Mouse (Mus musculus): Measurements from ENCODE around the gene Cdkal1. TPM values are rescaled to one million over a fixed set of nuclear protein-coding genes. Genes with fewer than 3 reads are reported as not detected.

The Cdkal1 gene
- polyA plus RNA-seq, 1 experiment from 2014 or later, result 29.9 TPM

GRCm38 (mm10) chr13:29690734-29691133 lies 164.7 kb downstream of the Cdkal1 start:
- ATAC-seq (ENCODE audit: insufficient read depth, low FRiP score, low read depth), result no peak
- Histone ChIP-seq H3K9me3 (no peaks in the 10 kb centered on the region), H3K27ac (no peak overlapping the region), H3K9ac (no peak overlapping the region), H3K36me3 (no peaks in the 10 kb centered on the region), H3K27me3 (replicated peaks) (no peaks in the 10 kb centered on the region), H3K4me1 (no peaks in the 10 kb centered on the region), H3K4me2 (no peak overlapping the region), H3K4me3 (replicated peaks) (no peak overlapping the region)
- WGBS, result 90% methylated on average over 7 of the region's 7 CpGs

- Histone ChIP-seq H3K27me3 (replicated peaks) (no peaks in the 10 kb centered on the region), H3K4me1 (no peaks in the 10 kb centered on the region), H3K4me2 (no peak overlapping the region), H3K27ac (no peak overlapping the region), H3K36me3 (no peaks in the 10 kb centered on the region), H3K4me3 (replicated peaks) (no peak overlapping the region), H3K9me3 (no peaks in the 10 kb centered on the region), H3K9ac (no peak overlapping the region)
- 72% methylated on average over 6 of the region's 6 CpGs for WGBS
- ATAC-seq (ENCODE audit: insufficient read depth, low FRiP score, low read depth), result no peak
These were observed 166.6 kb downstream of the Cdkal1 start for GRCm38 (mm10) chr13:29688851-29689250.

- Histone ChIP-seq H3K9ac (no peak overlapping the region), H3K27me3 (replicated peaks) (no peaks in the 10 kb centered on the region), H3K4me1 (no peaks in the 10 kb centered on the region), H3K4me3 (replicated peaks) (no peak overlapping the region), H3K4me2 (no peak overlapping the region), H3K36me3 (no peaks in the 10 kb centered on the region), H3K9me3 (no peaks in the 10 kb centered on the region), H3K27ac (no peak overlapping the region)
- no peak for ATAC-seq (ENCODE audit: insufficient read depth, low FRiP score, low read depth)
- WGBS, result 78% methylated on average over 7 of the region's 7 CpGs
These were observed 167.6 kb downstream of the Cdkal1 start for GRCm38 (mm10) chr13:29687872-29688271.

- Histone ChIP-seq H3K27me3 (replicated peaks) (no peaks in the 10 kb centered on the region), H3K4me1 (no peaks in the 10 kb centered on the region), H3K4me2 (no peak overlapping the region), H3K36me3 (no peaks in the 10 kb centered on the region), H3K4me3 (replicated peaks) (no peak overlapping the region), H3K27ac (no peak overlapping the region), H3K9me3 (no peaks in the 10 kb centered on the region), H3K9ac (no peak overlapping the region)
- 71% methylated on average over 11 of the region's 11 CpGs for WGBS
- ATAC-seq (ENCODE audit: insufficient read depth, low FRiP score, low read depth), result no peak
These were observed 175.8 kb downstream of the Cdkal1 start for GRCm38 (mm10) chr13:29679479-29680186.

- Histone ChIP-seq H3K36me3 (no peaks in the 10 kb centered on the region), H3K27me3 (replicated peaks) (no peaks in the 10 kb centered on the region), H3K4me1 (no peaks in the 10 kb centered on the region), H3K27ac (no peak overlapping the region), H3K4me3 (replicated peaks) (no peak overlapping the region), H3K9me3 (no peaks in the 10 kb centered on the region), H3K4me2 (no peak overlapping the region), H3K9ac (no peak overlapping the region)
- WGBS, result 96% methylated on average over 4 of the region's 4 CpGs
- ATAC-seq (ENCODE audit: insufficient read depth, low FRiP score, low read depth), result no peak
These were observed 177.9 kb downstream of the Cdkal1 start for GRCm38 (mm10) chr13:29677559-29677958.

- Histone ChIP-seq H3K36me3 (no peaks in the 10 kb centered on the region), H3K4me1 (no peaks in the 10 kb centered on the region), H3K9ac (no peak overlapping the region), H3K9me3 (no peaks in the 10 kb centered on the region), H3K4me3 (replicated peaks) (no peak overlapping the region), H3K27me3 (replicated peaks) (no peaks in the 10 kb centered on the region), H3K4me2 (no peak overlapping the region), H3K27ac (no peak overlapping the region)
- WGBS, result 59% methylated on average over 3 of the region's 3 CpGs
- no peak for ATAC-seq (ENCODE audit: insufficient read depth, low FRiP score, low read depth)
These were observed 184.8 kb downstream of the Cdkal1 start for GRCm38 (mm10) chr13:29670626-29671025.

- no peaks in the 10 kb centered on the region for H3K36me3 ChIP-seq
- no peak overlapping the region for H3K4me2 ChIP-seq
- no peak for ATAC-seq (ENCODE audit: insufficient read depth, low FRiP score, low read depth)
- no peaks in the 10 kb centered on the region for H3K9me3 ChIP-seq
- WGBS, result 72% methylated on average over 3 of the region's 3 CpGs
- no peak overlapping the region for H3K4me3 ChIP-seq (replicated peaks)
- H3K4me1 ChIP-seq, result no peaks in the 10 kb centered on the region
- H3K9ac ChIP-seq, result no peak overlapping the region
- H3K27ac ChIP-seq, result no peak overlapping the region
- H3K27me3 ChIP-seq (replicated peaks), result no peaks in the 10 kb centered on the region
These were observed 191.6 kb downstream of the Cdkal1 start for GRCm38 (mm10) chr13:29663908-29664307.

GRCm38 (mm10) chr13:29655841-29656365 lies 199.6 kb downstream of the Cdkal1 start:
- Histone ChIP-seq H3K9me3 (no peaks in the 10 kb centered on the region), H3K27ac (no peak overlapping the region), H3K27me3 (replicated peaks) (no peaks in the 10 kb centered on the region), H3K36me3 (no peaks in the 10 kb centered on the region), H3K4me2 (no peak overlapping the region), H3K4me3 (replicated peaks) (no peak overlapping the region), H3K9ac (no peak overlapping the region), H3K4me1 (no peaks in the 10 kb centered on the region)
- 62% methylated on average over 11 of the region's 11 CpGs for WGBS
- ATAC-seq (ENCODE audit: insufficient read depth, low FRiP score, low read depth), result no peak

- Histone ChIP-seq H3K36me3 (no peaks in the 10 kb centered on the region), H3K9me3 (no peaks in the 10 kb centered on the region), H3K4me1 (no peaks in the 10 kb centered on the region), H3K4me3 (replicated peaks) (no peak overlapping the region), H3K27ac (no peak overlapping the region), H3K27me3 (replicated peaks) (no peaks in the 10 kb centered on the region), H3K9ac (no peak overlapping the region), H3K4me2 (no peak overlapping the region)
- no peak for ATAC-seq (ENCODE audit: insufficient read depth, low FRiP score, low read depth)
- WGBS, result 55% methylated on average over 4 of the region's 4 CpGs
These were observed 202.1 kb downstream of the Cdkal1 start for GRCm38 (mm10) chr13:29653407-29653806.

GRCm38 (mm10) chr13:29652791-29653190 lies 202.7 kb downstream of the Cdkal1 start:
- no peaks in the 10 kb centered on the region for H3K4me1 ChIP-seq
- H3K36me3 ChIP-seq, result no peaks in the 10 kb centered on the region
- no peak for ATAC-seq (ENCODE audit: insufficient read depth, low FRiP score, low read depth)
- no peaks in the 10 kb centered on the region for H3K27me3 ChIP-seq (replicated peaks)
- no peak overlapping the region for H3K4me3 ChIP-seq (replicated peaks)
- H3K9ac ChIP-seq, result no peak overlapping the region
- WGBS, result 71% methylated on average over 6 of the region's 6 CpGs
- no peak overlapping the region for H3K27ac ChIP-seq
- no peak overlapping the region for H3K4me2 ChIP-seq
- H3K9me3 ChIP-seq, result no peaks in the 10 kb centered on the region

GRCm38 (mm10) chr13:29650576-29651236 lies 204.8 kb downstream of the Cdkal1 start:
- Histone ChIP-seq H3K4me3 (replicated peaks) (no peak overlapping the region), H3K9me3 (no peaks in the 10 kb centered on the region), H3K4me2 (no peak overlapping the region), H3K27me3 (replicated peaks) (no peaks in the 10 kb centered on the region), H3K36me3 (no peaks in the 10 kb centered on the region), H3K27ac (no peak overlapping the region), H3K4me1 (no peaks in the 10 kb centered on the region), H3K9ac (no peak overlapping the region)
- 81% methylated on average over 6 of the region's 6 CpGs for WGBS
- no peak for ATAC-seq (ENCODE audit: insufficient read depth, low FRiP score, low read depth)

- no peak overlapping the region for H3K9ac ChIP-seq
- WGBS, result 60% methylated on average over 2 of the region's 2 CpGs
- no peak overlapping the region for H3K27ac ChIP-seq
- H3K9me3 ChIP-seq, result no peaks in the 10 kb centered on the region
- no peaks in the 10 kb centered on the region for H3K36me3 ChIP-seq
- ATAC-seq (ENCODE audit: insufficient read depth, low FRiP score, low read depth), result no peak
- no peaks in the 10 kb centered on the region for H3K4me1 ChIP-seq
- no peak overlapping the region for H3K4me3 ChIP-seq (replicated peaks)
- H3K4me2 ChIP-seq, result no peak overlapping the region
- no peaks in the 10 kb centered on the region for H3K27me3 ChIP-seq (replicated peaks)
These were observed 205.9 kb downstream of the Cdkal1 start for GRCm38 (mm10) chr13:29649593-29649992.

Data from stomach, embryonic 15.5 days (tissue).